Mouse (Mus musculus) CH12.LX (cell line): ENCODE data around the gene Gm17268. TPM values are rescaled to one million over a fixed set of nuclear protein-coding genes. Genes with fewer than 3 reads are reported as not detected.

ENCODE experiments used
- DNase-seq: peaks from one replicate; pipeline ENCODE4 v3.0.0-alpha.2; 2013; ENCODE audit errors: extremely low read depth
- H3K27ac ChIP-seq: 2 replicates; pipeline ENCODE4 v1.5.1; 2012; ENCODE audit warnings: low read depth, mild to moderate bottlenecking, control low read depth, moderate library complexity; ENCODE audit not compliant: insufficient read depth
- H3K27me3 ChIP-seq: replicated peaks from 2 replicates; pipeline ENCODE3; 2012; ENCODE audit warnings: inconsistent platforms
- H3K36me3 ChIP-seq, 2 experiments: replicated peaks in 1 of 2; 2 replicates each; pipeline versions ENCODE3 to v1.6.1; 2012; ENCODE audit warnings: inconsistent platforms in 1 of 2, low read length in 1 of 2, mild to moderate bottlenecking in 1 of 2, mixed read lengths in 1 of 2, moderate library complexity in 1 of 2; ENCODE audit not compliant: control insufficient read depth in 1 of 2, insufficient read depth in 1 of 2
- H3K4me1 ChIP-seq, 2 experiments: 2 replicates each; pipeline ENCODE4 v1.6.1; 2012; ENCODE audit warnings: inconsistent platforms in 1 of 2, moderate library complexity in 1 of 2; ENCODE audit not compliant: insufficient read depth in 2 of 2, control insufficient read depth in 1 of 2
- H3K4me2 ChIP-seq: 2 replicates; pipeline ENCODE4 v1.6.1; 2012; ENCODE audit warnings: low read depth, mild to moderate bottlenecking, control low read depth; ENCODE audit not compliant: poor library complexity, insufficient read depth, severe bottlenecking
- H3K4me3 ChIP-seq, 3 experiments: fragments of 150-350 bp in 1 of 3; sonication (generic) in 1 of 3; replicated peaks in 1 of 3; 2 replicates each; pipeline versions ENCODE3 to v1.5.1; 2011 to 2012; ENCODE audit warnings: low read depth in 2 of 3, low read length in 2 of 3, mild to moderate bottlenecking in 2 of 3, moderate library complexity in 2 of 3, control low read depth in 1 of 3, improper control_type of control experiment in 1 of 3, inconsistent platforms in 1 of 3, mixed read lengths in 1 of 3; ENCODE audit not compliant: poor library complexity in 1 of 3
- H3K79me2 ChIP-seq: replicated peaks from 2 replicates; pipeline ENCODE4 v1.6.1; 2012; ENCODE audit warnings: mild to moderate bottlenecking, moderate library complexity; ENCODE audit not compliant: control insufficient read depth, poor library complexity, insufficient read depth, severe bottlenecking; ENCODE audit errors: extremely low read depth
- H3K9ac ChIP-seq: 2 replicates; pipeline ENCODE4 v1.6.1; 2012; ENCODE audit warnings: low read depth, mild to moderate bottlenecking, control low read depth, moderate library complexity; ENCODE audit not compliant: insufficient read depth
- H3K9me3 ChIP-seq: replicated peaks from 2 replicates; pipeline ENCODE3; 2012; ENCODE audit warnings: low read length, inconsistent platforms, mixed read lengths
- CHD1 ChIP-seq: IDR thresholded peaks from 2 replicates; pipeline ENCODE4 v1.6.1; 2012; ENCODE audit warnings: low read depth, low read length, improper control_type of control experiment, inconsistent platforms
- CTCF ChIP-seq, 2 experiments: IDR thresholded peaks in 1 of 2; conservative IDR thresholded peaks in 1 of 2; 2 replicates each; pipeline ENCODE4 v1.5.1; 2011 to 2012; ENCODE audit warnings: low read depth in 2 of 2, low read length in 2 of 2, improper control_type of control experiment in 1 of 2, inconsistent platforms in 1 of 2, mild to moderate bottlenecking in 1 of 2, moderate library complexity in 1 of 2
- ELF1 ChIP-seq: IDR thresholded peaks from 2 replicates; pipeline ENCODE4 v1.6.1; 2014; ENCODE audit warnings: low read depth, mild to moderate bottlenecking, inconsistent platforms, low read length, improper control_type of control experiment
- EP300 ChIP-seq: IDR thresholded peaks from 2 replicates; pipeline ENCODE4 v1.6.1; 2011; ENCODE audit warnings: low read length, improper control_type of control experiment
- ETS1 ChIP-seq: conservative IDR thresholded peaks from 2 replicates; pipeline ENCODE4 v1.6.1; 2012; ENCODE audit warnings: low read depth, mild to moderate bottlenecking, inconsistent platforms, low read length, improper control_type of control experiment, moderate library complexity
- GABPA ChIP-seq: IDR thresholded peaks from 2 replicates; pipeline ENCODE4 v1.6.1; 2012; ENCODE audit warnings: low read depth, low read length, improper control_type of control experiment, inconsistent platforms; ENCODE audit not compliant: insufficient replicate concordance
- HCFC1 ChIP-seq: IDR thresholded peaks from 2 replicates; pipeline ENCODE4 v1.6.1; 2012; ENCODE audit warnings: low read depth, mild to moderate bottlenecking, inconsistent platforms, low read length, improper control_type of control experiment
- IRF4 ChIP-seq: IDR thresholded peaks from 2 replicates; pipeline ENCODE4 v1.6.1; 2014; ENCODE audit warnings: low read depth, mild to moderate bottlenecking, inconsistent platforms, low read length, improper control_type of control experiment
- JUND ChIP-seq: conservative IDR thresholded peaks from 2 replicates; pipeline ENCODE4 v1.6.1; 2011; ENCODE audit warnings: low read depth, low read length, improper control_type of control experiment
- MAX ChIP-seq: IDR thresholded peaks from 2 replicates; pipeline ENCODE4 v1.6.1; 2011; ENCODE audit warnings: low read length, improper control_type of control experiment
- MXI1 ChIP-seq: IDR thresholded peaks from 2 replicates; pipeline ENCODE4 v1.6.1; 2011; ENCODE audit warnings: mild to moderate bottlenecking, low read depth, low read length, improper control_type of control experiment
- MYC ChIP-seq: IDR thresholded peaks from 2 replicates; pipeline ENCODE4 v1.6.1; 2011; ENCODE audit warnings: low read depth, mild to moderate bottlenecking, improper control_type of control experiment, low read length
- NELFE ChIP-seq: IDR thresholded peaks from 2 replicates; pipeline ENCODE4 v1.6.1; 2011; ENCODE audit warnings: low read depth, low read length, improper control_type of control experiment
- RAD21 ChIP-seq: IDR thresholded peaks from 2 replicates; pipeline ENCODE4 v1.6.1; 2011; ENCODE audit warnings: low read depth, mild to moderate bottlenecking, low read length, improper control_type of control experiment, moderate library complexity
- SIN3A ChIP-seq: IDR thresholded peaks from 2 replicates; pipeline ENCODE4 v1.6.1; 2012; ENCODE audit warnings: low read length, improper control_type of control experiment, inconsistent platforms
- SMC3 ChIP-seq: IDR thresholded peaks from 2 replicates; pipeline ENCODE4 v1.6.1; 2011; ENCODE audit warnings: low read depth, low read length, improper control_type of control experiment
- ZC3H11A ChIP-seq: IDR thresholded peaks from 2 replicates; pipeline ENCODE4 v1.6.1; 2012; ENCODE audit warnings: low read depth, mild to moderate bottlenecking, inconsistent platforms, low read length, improper control_type of control experiment
- ZKSCAN1 ChIP-seq: IDR thresholded peaks from 2 replicates; pipeline ENCODE4 v1.6.1; 2012; ENCODE audit warnings: low read depth, inconsistent platforms, low read length, improper control_type of control experiment, borderline replicate concordance
- dilution Hi-C: fragments of 300-500 bp; cut with MboI; formaldehyde crosslinking; loops from 2 replicates; pipeline ENCODE4 v1.14.3; 2020; ENCODE audit warnings: low sequenced_read_pairs; ENCODE audit not compliant: extremely low pct_unique_long_range_greater_than_20kb, extremely low pct_ligation_motif_present
- in situ Hi-C: fragments of 300-500 bp; cut with MboI; formaldehyde crosslinking; loops from 3 replicates; pipeline ENCODE4 v1.14.3; 2019; ENCODE audit warnings: low sequenced_read_pairs, low pct_ligation_motif_present, low pct_unique_long_range_greater_than_20kb, mixed read lengths
- polyA plus RNA-seq: library from polyadenylated mRNA; unstranded; fragments of >175 nt; gene quantifications from 2 replicates; pipeline ENCODE4 v1.2.1, GENCODE M21; 2012; ENCODE audit warnings: low read depth; ENCODE audit not compliant: insufficient read length
- total RNA-seq, 2 experiments: library from RNA; depleted of rRNA; stranded (reverse); fragments of 300-350 nt in 1 of 2; fragments of >200 nt in 1 of 2; gene quantifications; 2 replicates each; pipeline ENCODE4 v1.2.3; 2012 to 2014

Gene Gm17268
- total and polyA plus RNA-seq, 3 experiments: not detected

DNA sequence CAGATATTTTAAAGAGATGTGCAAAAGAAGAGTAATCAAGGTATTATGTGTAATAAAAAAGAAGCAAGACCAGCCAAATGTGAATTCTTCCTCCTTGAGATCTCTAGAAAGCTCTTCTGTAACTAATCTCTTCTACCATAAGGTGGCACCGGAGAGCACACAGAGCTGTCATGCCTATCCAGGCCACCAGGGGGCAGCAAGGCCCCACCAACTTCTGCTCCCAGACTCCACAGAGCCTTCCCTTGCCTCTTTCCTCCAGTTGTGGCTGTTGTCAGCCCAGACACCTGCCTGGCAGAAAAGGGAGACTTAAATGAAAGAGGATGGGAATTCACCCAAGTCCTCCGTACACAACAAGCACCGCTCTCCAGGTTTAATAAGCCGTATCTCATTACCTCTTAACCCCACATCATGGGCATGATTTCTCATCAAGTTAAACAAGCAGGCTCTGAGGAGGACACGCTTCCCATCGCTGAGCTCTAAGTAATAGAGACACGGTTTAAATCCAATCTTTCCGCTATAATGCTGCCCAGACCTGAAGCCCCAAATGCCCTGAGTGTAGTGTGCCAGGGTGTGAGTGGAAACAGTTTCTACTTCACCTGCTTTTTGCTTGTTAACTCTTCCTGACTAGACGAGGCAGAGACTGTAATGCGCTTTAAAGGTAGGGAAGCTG is 42.1 kb downstream of the Gm17268 start:
- Histone ChIP-seq H3K79me2 (no peaks in the 10 kb centered on the region), H3K36me3 (no peaks in the 10 kb centered on the region), H3K27ac (no peak overlapping the region), H3K27me3 (peaks cover 52% of the 10 kb centered on the region), H3K4me3 (no peak overlapping the region), H3K4me1 (no peaks in the 10 kb centered on the region; a peak in 1 of 4 replicates), H3K9ac (no peak overlapping the region), H3K9me3 (peaks cover 6% of the 10 kb centered on the region), H3K4me2 (no peak overlapping the region)
- in situ Hi-C loops: loop anchor here (5.0 kb wide), 1 partner anchor 181 kb away; no protein-coding TSS in a partner anchor
- TF ChIP-seq MAX (no peak), ETS1 (no peak), HCFC1 (no peak), EP300 (no peak), JUND (no peak), NELFE (peak; percentile 93; the same call in 1 of the 2 replicates), RAD21 (no peak; the same call in none of the 2 replicates), GABPA (no peak), ELF1 (no peak), ZC3H11A (peak; percentile 65), SMC3 (peak; percentile 98), MXI1 (no peak), CTCF (conservative IDR thresholded peaks at IDR 0.05 in 1 of 2, IDR thresholded peaks at IDR 0.05 in 1 of 2; ENCODE audit: low read depth in 2 of 2, low read length in 2 of 2) (peak; percentile 99 to 100), CHD1 (no peak), SIN3A (no peak)
- dilution Hi-C loops: no loop called here
- peak; percentile 77 for DNase-seq

GRCm38 (mm10) chr11:81983146-81983545 is 55.2 kb downstream of the Gm17268 start:
- H3K27ac ChIP-seq: no peak overlapping the region
- H3K4me1 ChIP-seq: no peaks in the 10 kb centered on the region
- H3K36me3 ChIP-seq: no peaks in the 10 kb centered on the region
- dilution Hi-C loops: no loop called here
- no peak overlapping the region for H3K4me3 ChIP-seq
- H3K9me3 ChIP-seq: no peaks in the 10 kb centered on the region
- peak; percentile 86 to 97 for TF ChIP-seq CTCF (conservative IDR thresholded peaks at IDR 0.05 in 1 of 2, IDR thresholded peaks at IDR 0.05 in 1 of 2; ENCODE audit: low read depth in 2 of 2, low read length in 2 of 2)
- TF ChIP-seq RAD21: peak; percentile 50
- TF ChIP-seq MYC: 0 out of 2 replicates have a peak, but pooled peaks have one; percentile 26
- no peak for TF ChIP-seq ZKSCAN1
- TF ChIP-seq GABPA: no peak
- TF ChIP-seq IRF4: 0 out of 2 replicates have a peak, but pooled peaks have one; percentile 9
- peak; percentile 69 for TF ChIP-seq SMC3
- no peak overlapping the region for H3K9ac ChIP-seq
- in situ Hi-C loops: no loop called here
- DNase-seq: peak; percentile 86
- H3K79me2 ChIP-seq: no peaks in the 10 kb centered on the region
- peaks cover 83% of the 10 kb centered on the region for H3K27me3 ChIP-seq
- H3K4me2 ChIP-seq: no peak overlapping the region
